Mouse (Mus musculus): ENCODE results near the gene Tmem150a. TPM values are rescaled to one million over a fixed set of nuclear protein-coding genes. Genes with fewer than 3 reads are reported as not detected.

Gene Tmem150a
- polyA plus RNA-seq, 1 experiment = 47.6 TPM

GRCm38 (mm10) chr6:72407119-72407518, 51.9 kb downstream of the Tmem150a start:
- H3K4me3 ChIP-seq (ENCODE audit: insufficient read depth, low read length) = no peak overlapping the region
- no peak overlapping the region for H3K27ac ChIP-seq (ENCODE audit: insufficient read depth, low read length)
- TF ChIP-seq POLR2A (IDR thresholded peaks at IDR 0.05; ENCODE audit: low read depth, low read length) (no peak), CTCF (IDR thresholded peaks at IDR 0.05; ENCODE audit: borderline replicate concordance, insufficient read depth, low read length) (peak; percentile 93)

More at GRCm38 (mm10) chr6:72407119-72407518, 51.9 kb downstream of the Tmem150a start:
- H3K4me1 ChIP-seq (ENCODE audit: control insufficient read depth, insufficient read depth, low read length) = no peaks in the 10 kb centered on the region

Other genes with a start within 250 kb of the Tmem150a start
- gene Atoh8, start 119.9 kb upstream of the Tmem150a start, polyA plus RNA-seq (2011; ENCODE audit: insufficient read length, low read depth, missing spikeins) = 14.0 and 16.2 TPM in 2 replicates
- not detected in 2 replicates for gene Sftpb, start 50.8 kb upstream of the Tmem150a start, polyA plus RNA-seq (2011; ENCODE audit: insufficient read length, low read depth, missing spikeins)
- 73.5 and 75.2 TPM in 2 replicates for gene Usp39, start 10.3 kb upstream of the Tmem150a start, polyA plus RNA-seq (2011; ENCODE audit: insufficient read length, low read depth, missing spikeins)
- gene 0610030E20Rik, start 8.1 kb upstream of the Tmem150a start, polyA plus RNA-seq (2011; ENCODE audit: insufficient read length, low read depth, missing spikeins) = 11.3 and 14.5 TPM in 2 replicates
- 80.0 and 99.9 TPM in 2 replicates for gene Rnf181, start 11.5 kb downstream of the Tmem150a start, polyA plus RNA-seq (2011; ENCODE audit: insufficient read length, low read depth, missing spikeins)
- 20.1 and 23.5 TPM in 2 replicates for gene Vamp5, start 25.0 kb downstream of the Tmem150a start, polyA plus RNA-seq (2011; ENCODE audit: insufficient read length, low read depth, missing spikeins)
- 89.7 and 108 TPM in 2 replicates for gene Vamp8, start 35.3 kb downstream of the Tmem150a start, polyA plus RNA-seq (2011; ENCODE audit: insufficient read length, low read depth, missing spikeins)
- gene Ggcx, start 58.9 kb downstream of the Tmem150a start, polyA plus RNA-seq (2011; ENCODE audit: insufficient read length, low read depth, missing spikeins) = 60.6 and 67.0 TPM in 2 replicates
- gene Mat2a, start 84.1 kb downstream of the Tmem150a start, polyA plus RNA-seq (2011; ENCODE audit: insufficient read length, low read depth, missing spikeins) = 215 and 258 TPM in 2 replicates
- 1.8 and 1.9 TPM in 2 replicates for gene Sh2d6, start 166.3 kb downstream of the Tmem150a start, polyA plus RNA-seq (2011; ENCODE audit: insufficient read length, low read depth, missing spikeins)
- gene Capg, start 188.9 kb downstream of the Tmem150a start, polyA plus RNA-seq (2011; ENCODE audit: insufficient read length, low read depth, missing spikeins) = 95.7 and 182 TPM in 2 replicates
- 8.1 and 8.8 TPM in 2 replicates for gene Elmod3, start 243.0 kb downstream of the Tmem150a start, polyA plus RNA-seq (2011; ENCODE audit: insufficient read length, low read depth, missing spikeins)
- gene Retsat, start 243.0 kb downstream of the Tmem150a start, polyA plus RNA-seq (2011; ENCODE audit: insufficient read length, low read depth, missing spikeins) = 11.0 and 12.3 TPM in 2 replicates

Measured in embryonic fibroblast, embryonic 13.5 days (primary cell).